Mouse (Mus musculus) common myeloid progenitor, adult 5-6 weeks (primary cell): ENCODE results near the gene Fbxo46. TPM values are rescaled to one million over a fixed set of nuclear protein-coding genes. Genes with fewer than 3 reads are reported as not detected.

Source experiments
- total RNA-seq: library from RNA; stranded (forward); fragments of 200-1000, 187-1606 nt; gene quantifications from 2 replicates; pipeline ENCODE4 v1.2.3, GENCODE M21; 2017

Fbxo46 gene
- total RNA-seq, 1 experiment from 2014 or later = 6.6 TPM

Other genes with a start within 250 kb of the Fbxo46 start
- 2.2 and 10.0 TPM in 2 replicates for gene Pglyrp1, start 248.5 kb upstream of the Fbxo46 start, total RNA-seq
- 16.5 and 19.8 TPM in 2 replicates for gene Ccdc61, start 209.4 kb upstream of the Fbxo46 start, total RNA-seq
- 0.14 TPM in 1 of 2 replicates, not detected in the other for gene Nova2, start 194.0 kb upstream of the Fbxo46 start, total RNA-seq
- not detected in 2 replicates for gene Nanos2, start 132.5 kb upstream of the Fbxo46 start, total RNA-seq
- 0.64 TPM in 1 of 2 replicates, not detected in the other for gene Mypop, start 128.6 kb upstream of the Fbxo46 start, total RNA-seq
- gene Irf2bp1, start 115.8 kb upstream of the Fbxo46 start, total RNA-seq = 13.1 and 14.6 TPM in 2 replicates
- 0.50 TPM in 1 of 2 replicates, not detected in the other for gene Foxa3, start 96.3 kb upstream of the Fbxo46 start, total RNA-seq
- gene Sympk, start 95.5 kb upstream of the Fbxo46 start, total RNA-seq = 48.9 and 54.0 TPM in 2 replicates
- not detected in 2 replicates for gene Rsph6a, start 65.2 kb upstream of the Fbxo46 start, total RNA-seq
- 6.3 and 12.7 TPM in 2 replicates for gene Dmwd, start 43.6 kb upstream of the Fbxo46 start, total RNA-seq
- gene Dmpk, start 36.0 kb upstream of the Fbxo46 start, total RNA-seq = 0.32 TPM in 1 of 2 replicates, not detected in the other
- gene Six5, start 25.3 kb upstream of the Fbxo46 start, total RNA-seq = 3.1 and 5.1 TPM in 2 replicates
- 0.68 and 1.5 TPM in 2 replicates for gene Gm4969, start 1.5 kb upstream of the Fbxo46 start, total RNA-seq
- gene Qpctl, start 29.4 kb downstream of the Fbxo46 start, total RNA-seq = 3.7 and 5.4 TPM in 2 replicates
- gene Snrpd2, start 29.9 kb downstream of the Fbxo46 start, total RNA-seq = 73.5 and 79.5 TPM in 2 replicates
- not detected in 2 replicates for gene Gipr, start 46.3 kb downstream of the Fbxo46 start, total RNA-seq
- 10.6 and 15.9 TPM in 2 replicates for gene Eml2, start 56.6 kb downstream of the Fbxo46 start, total RNA-seq
- gene Gpr4, start 92.7 kb downstream of the Fbxo46 start, total RNA-seq = not detected in 2 replicates
- 22.4 and 24.0 TPM in 2 replicates for gene Opa3, start 108.5 kb downstream of the Fbxo46 start, total RNA-seq
- gene Vasp, start 152.0 kb downstream of the Fbxo46 start, total RNA-seq = 47.6 and 61.7 TPM in 2 replicates
- gene Ppm1n, start 160.2 kb downstream of the Fbxo46 start, total RNA-seq = not detected in 2 replicates
- 0.14 TPM in 1 of 2 replicates, not detected in the other for gene Rtn2, start 162.8 kb downstream of the Fbxo46 start, total RNA-seq
- 61.8 and 98.3 TPM in 2 replicates for gene Fosb, start 190.2 kb downstream of the Fbxo46 start, total RNA-seq
- 17.1 and 18.9 TPM in 2 replicates for gene Ercc1, start 224.9 kb downstream of the Fbxo46 start, total RNA-seq
- 23.2 and 27.6 TPM in 2 replicates for gene Cd3eap, start 239.6 kb downstream of the Fbxo46 start, total RNA-seq
- 0.82 and 0.96 TPM in 2 replicates for gene Ppp1r13l, start 239.9 kb downstream of the Fbxo46 start, total RNA-seq